Mouse (Mus musculus) small intestine, adult 2 months (tissue): Measurements from ENCODE around the gene Bag3.

ENCODE experiments used
- CTCF ChIP-seq: fragments of 200-500 bp; IDR thresholded peaks from 2 replicates; pipeline ENCODE4 v1.5.1; 2012; ENCODE audit warnings: low read depth, mild to moderate bottlenecking, control low read depth, inconsistent platforms, low read length, moderate library complexity, mixed read lengths; ENCODE audit not compliant: insufficient replicate concordance, insufficient read length; ENCODE audit errors: extremely low read depth
- POLR2A ChIP-seq: fragments of 200-500 bp; IDR thresholded peaks from 2 replicates; pipeline ENCODE4 v1.6.1; 2012; ENCODE audit warnings: low read depth, mild to moderate bottlenecking, control low read depth, inconsistent platforms, low read length, moderate library complexity

DNA sequence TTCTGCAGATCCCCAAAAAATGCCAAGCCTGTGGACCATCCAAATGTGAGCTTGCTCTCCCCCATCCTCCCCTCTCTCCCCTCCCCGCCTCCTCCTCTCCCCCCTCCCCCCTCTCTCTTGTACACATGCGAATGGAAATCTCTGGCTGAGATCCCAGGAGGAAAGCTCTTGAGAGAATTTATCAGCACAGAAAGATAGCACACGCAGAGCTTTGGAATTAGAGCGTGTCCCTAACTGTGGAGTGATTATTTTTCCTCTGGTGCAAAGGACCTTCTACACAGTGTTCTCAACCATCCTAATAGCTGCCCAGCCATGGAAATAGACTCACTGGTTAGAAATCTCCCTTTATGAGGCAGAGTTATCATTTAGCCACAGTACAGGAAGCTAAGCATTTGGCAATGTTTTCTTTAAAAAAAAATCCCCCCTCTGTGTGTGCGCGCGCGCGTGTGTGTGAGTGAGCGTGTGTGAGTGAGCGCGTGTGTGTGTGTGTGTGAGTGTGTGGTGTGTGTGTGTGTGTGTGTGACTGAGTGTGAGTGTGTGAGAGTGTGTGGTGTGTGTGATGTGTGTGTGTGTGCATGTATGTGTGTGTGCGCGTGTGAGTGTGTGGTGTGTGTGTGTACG lies 58.6 kb downstream of the Bag3 start:
- no peak for TF ChIP-seq POLR2A
- TF ChIP-seq CTCF, result no peak
